Mouse (Mus musculus): Measurements from ENCODE around the gene Olfr620. TPM values are rescaled to one million over a fixed set of nuclear protein-coding genes. Genes with fewer than 3 reads are reported as not detected.

Olfr620 gene
- not detected in 2 replicates for total RNA-seq (2017)

GRCm38 (mm10) chr7:103612434-103612833 is at the start of gene Olfr620:
Gene Olfr620, minus strand, starts transcription at chr7:103612534.
- no peak for ATAC-seq (replicated peaks; ENCODE audit: low read depth, poor library complexity, severe bottlenecking)

- ATAC-seq (replicated peaks; ENCODE audit: low read depth, poor library complexity, severe bottlenecking), result no peak
These were observed 31.7 kb upstream of the Olfr620 start for GRCm38 (mm10) chr7:103644070-103644469.

GRCm38 (mm10) chr7:103642602-103643001 is 30.3 kb upstream of the Olfr620 start, which contains the start of gene Olfr622:
Gene Olfr622, minus strand, starts transcription at chr7:103642702.
- no peak for ATAC-seq (replicated peaks; ENCODE audit: low read depth, poor library complexity, severe bottlenecking)

- ATAC-seq (replicated peaks; ENCODE audit: low read depth, poor library complexity, severe bottlenecking), result no peak
These were observed 24.5 kb upstream of the Olfr620 start for GRCm38 (mm10) chr7:103636795-103637194.

- peak; percentile 93 for ATAC-seq (replicated peaks; ENCODE audit: low read depth, poor library complexity, severe bottlenecking)
These were observed 4.9 kb downstream of the Olfr620 start for GRCm38 (mm10) chr7:103607425-103607824.

GRCm38 (mm10) chr7:103600275-103600674 is 12.1 kb downstream of the Olfr620 start, which contains the start of gene Olfr619:
Gene Olfr619, plus strand, starts transcription at chr7:103600575.
- no peak for ATAC-seq (replicated peaks; ENCODE audit: low read depth, poor library complexity, severe bottlenecking)

GRCm38 (mm10) chr7:103589803-103590202 is 22.5 kb downstream of the Olfr620 start, which contains the start of gene Olfr618:
Gene Olfr618, plus strand, starts transcription at chr7:103590103.
- no peak for ATAC-seq (replicated peaks; ENCODE audit: low read depth, poor library complexity, severe bottlenecking)

- ATAC-seq (replicated peaks; ENCODE audit: low read depth, poor library complexity, severe bottlenecking), result no peak
These were observed 39.6 kb downstream of the Olfr620 start, which contains the start of gene Olfr617 for GRCm38 (mm10) chr7:103572761-103573160. Gene Olfr617, plus strand, starts transcription at chr7:103573061.

- no peak for ATAC-seq (replicated peaks; ENCODE audit: low read depth, poor library complexity, severe bottlenecking)
These were observed 43.3 kb downstream of the Olfr620 start, which contains the start of gene Olfr616 for GRCm38 (mm10) chr7:103569043-103569442. Gene Olfr616, minus strand, starts transcription at chr7:103569143.

- ATAC-seq (replicated peaks; ENCODE audit: low read depth, poor library complexity, severe bottlenecking), result no peak
These were observed 56.6 kb downstream of the Olfr620 start, which contains the start of gene Olfr615 for GRCm38 (mm10) chr7:103555779-103556178. Gene Olfr615, plus strand, starts transcription at chr7:103556079.

Other genes starting within 250 kb of the Olfr620 start
- not detected in 2 replicates for gene Olfr601, start 249.9 kb downstream of the Olfr620 start, total RNA-seq (2017)
- not detected in 2 replicates for gene Olfr603, start 226.4 kb downstream of the Olfr620 start, total RNA-seq (2017)
- gene Usp17lc, start 197.5 kb downstream of the Olfr620 start, total RNA-seq (2017), result not detected in 2 replicates
- not detected in 2 replicates for gene Olfr605, start 167.1 kb downstream of the Olfr620 start, total RNA-seq (2017)
- not detected in 2 replicates for gene Olfr606, start 163.5 kb downstream of the Olfr620 start, total RNA-seq (2017)
- not detected in 2 replicates for gene Olfr607, start 148.4 kb downstream of the Olfr620 start, total RNA-seq (2017)
- gene Olfr608, start 142.7 kb downstream of the Olfr620 start, total RNA-seq (2017), result not detected in 2 replicates
- gene Olfr609, start 114.5 kb downstream of the Olfr620 start, total RNA-seq (2017), result not detected in 2 replicates
- gene Olfr610, start 100.4 kb downstream of the Olfr620 start, total RNA-seq (2017), result not detected in 2 replicates
- gene Olfr611, start 91.7 kb downstream of the Olfr620 start, total RNA-seq (2017), result not detected in 2 replicates
- not detected in 2 replicates for gene Olfr612, start 69.8 kb downstream of the Olfr620 start, total RNA-seq (2017)
- not detected in 2 replicates for gene Olfr613, start 64.5 kb downstream of the Olfr620 start, total RNA-seq (2017)
- gene Olfr615, start 56.5 kb downstream of the Olfr620 start, total RNA-seq (2017), result not detected in 2 replicates
- gene Olfr616, start 43.4 kb downstream of the Olfr620 start, total RNA-seq (2017), result not detected in 2 replicates
- gene Olfr617, start 39.5 kb downstream of the Olfr620 start, total RNA-seq (2017), result not detected in 2 replicates
- not detected in 2 replicates for gene Olfr618, start 22.4 kb downstream of the Olfr620 start, total RNA-seq (2017)
- gene Olfr619, start 12.0 kb downstream of the Olfr620 start, total RNA-seq (2017), result not detected in 2 replicates
- not detected in 2 replicates for gene Olfr622, start 30.2 kb upstream of the Olfr620 start, total RNA-seq (2017)
- gene Olfr623, start 51.2 kb upstream of the Olfr620 start, total RNA-seq (2017), result not detected in 2 replicates
- under 0.01 TPM in 1 of 2 replicates, not detected in the other for gene Olfr624, start 58.7 kb upstream of the Olfr620 start, total RNA-seq (2017)
- not detected in 2 replicates for gene Olfr625-ps1, start 70.2 kb upstream of the Olfr620 start, total RNA-seq (2017)
- not detected in 2 replicates for gene Olfr243, start 102.1 kb upstream of the Olfr620 start, total RNA-seq (2017)
- gene Olfr628, start 117.8 kb upstream of the Olfr620 start, total RNA-seq (2017), result not detected in 2 replicates
- gene Olfr629, start 132.4 kb upstream of the Olfr620 start, total RNA-seq (2017), result not detected in 2 replicates
- not detected in 2 replicates for gene Olfr630, start 144.8 kb upstream of the Olfr620 start, total RNA-seq (2017)
- gene Olfr69, start 159.1 kb upstream of the Olfr620 start, total RNA-seq (2017), result not detected in 2 replicates
- not detected in 2 replicates for gene Olfr68, start 167.2 kb upstream of the Olfr620 start, total RNA-seq (2017)
- not detected in 2 replicates for gene Olfr67, start 179.3 kb upstream of the Olfr620 start, total RNA-seq (2017)
- gene Hbb-bt, start 201.5 kb upstream of the Olfr620 start, total RNA-seq (2017), result 13.0 and 18.6 TPM in 2 replicates
- 16.6 and 33.2 TPM in 2 replicates for gene Hbb-bs, start 215.6 kb upstream of the Olfr620 start, total RNA-seq (2017)
- not detected in 2 replicates for gene Hbb-bh2, start 228.0 kb upstream of the Olfr620 start, total RNA-seq (2017)
- not detected in 2 replicates for gene Hbb-bh1, start 230.6 kb upstream of the Olfr620 start, total RNA-seq (2017)
- gene Hbb-y, start 240.7 kb upstream of the Olfr620 start, total RNA-seq (2017), result 2.9 TPM in 1 of 2 replicates, not detected in the other

All from common myeloid progenitor, adult 5-6 weeks (primary cell).